ENCODE assay signal across 11 mouse cellular contexts in the genomic region with DNA sequence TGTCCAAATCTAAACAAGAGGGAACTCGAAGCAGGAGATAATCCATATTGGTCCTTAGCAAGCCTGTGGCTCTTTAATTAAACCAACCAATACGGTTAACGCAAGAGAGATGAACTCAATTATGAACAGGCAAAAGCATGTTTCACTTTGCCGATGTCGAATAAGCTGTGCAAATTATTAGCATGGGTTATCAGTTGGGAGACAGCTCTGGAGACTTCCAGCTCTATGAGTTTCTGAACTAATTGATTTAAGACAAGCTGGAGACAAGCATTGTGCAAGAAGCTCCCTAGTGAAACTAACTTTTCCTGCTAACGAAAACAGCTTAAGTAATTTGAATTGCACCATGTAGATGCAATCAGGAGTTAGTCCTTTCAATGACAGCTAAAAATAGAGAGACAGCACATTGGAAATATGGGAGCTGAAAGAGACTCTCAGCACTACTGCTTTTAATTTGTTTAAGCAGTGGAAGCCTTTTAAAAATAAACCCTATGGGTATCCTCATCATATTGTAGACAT.
DNase-seq lines count a peak whose midpoint lies in the region; ATAC-seq lines count a peak whose summit lies in the region.
"Had no signal": no experiment of that assay in that cellular context is flagged by ENCODE, and none has a peak within 500 bp of the region (broad histone marks: within the 10 kb centered on the region; RNA-seq: fewer than 3 reads in every experiment).

No protein-coding gene starts in this region.

- H3K4me3 ChIP-seq in forebrain, embryonic 16.5 days (replicated peaks; ENCODE audit: low read length), result no peak overlapping the region
- no peak overlapping the region for H3K4me3 ChIP-seq in forebrain, embryonic 13.5 days
- H3K4me3 ChIP-seq in kidney, embryonic 15.5 days (replicated peaks), result no peak overlapping the region
- H3K4me3 ChIP-seq in embryonic facial prominence, embryonic 14.5 days (ENCODE audit: low read depth, low read length), result no peak overlapping the region
- H3K4me3 ChIP-seq in liver, embryonic 15.5 days (replicated peaks), result no peak overlapping the region

- DNase-seq in kidney, adult 11 months, result no peak
- peak; percentile 45 for DNase-seq in embryonic facial prominence, embryonic 14.5 days (ENCODE audit: low spot score)
- DNase-seq: adrenal gland, adult 2 months; cerebellum, postnatal 10 days; layer of hippocampus, postnatal 36 days had no signal

- H3K4me1 ChIP-seq in forebrain, embryonic 16.5 days (replicated peaks; ENCODE audit: control insufficient read depth, insufficient read depth, low read length), result no peaks in the 10 kb centered on the region
- H3K4me1 ChIP-seq in forebrain, embryonic 13.5 days, result no peaks in the 10 kb centered on the region
- H3K4me1 ChIP-seq in kidney, embryonic 15.5 days, result peaks cover 10% of the 10 kb centered on the region
- H3K4me1 ChIP-seq in embryonic facial prominence, embryonic 14.5 days (ENCODE audit: control insufficient read depth, insufficient read depth, low read length), result peaks cover 18% of the 10 kb centered on the region
- peaks cover 64% of the 10 kb centered on the region for H3K4me1 ChIP-seq in liver, embryonic 15.5 days (replicated peaks)

- H3K27me3 ChIP-seq in forebrain, embryonic 16.5 days (replicated peaks; ENCODE audit: control insufficient read depth, insufficient read depth, low read length), result no peaks in the 10 kb centered on the region
- H3K27me3 ChIP-seq in forebrain, embryonic 13.5 days, result no peaks in the 10 kb centered on the region
- H3K27me3 ChIP-seq in kidney, embryonic 15.5 days, result no peaks in the 10 kb centered on the region
- no peaks in the 10 kb centered on the region for H3K27me3 ChIP-seq in embryonic facial prominence, embryonic 14.5 days (replicated peaks; ENCODE audit: control insufficient read depth, insufficient read depth, low read length)
- no peaks in the 10 kb centered on the region for H3K27me3 ChIP-seq in liver, embryonic 15.5 days

- no peaks in the 10 kb centered on the region for H3K36me3 ChIP-seq in forebrain, embryonic 16.5 days (ENCODE audit: control insufficient read depth, insufficient read depth)
- H3K36me3 ChIP-seq in forebrain, embryonic 13.5 days (ENCODE audit: poor library complexity, severe bottlenecking), result no peaks in the 10 kb centered on the region
- H3K36me3 ChIP-seq in kidney, embryonic 15.5 days, result no peaks in the 10 kb centered on the region
- no peaks in the 10 kb centered on the region for H3K36me3 ChIP-seq in embryonic facial prominence, embryonic 14.5 days (ENCODE audit: control insufficient read depth, insufficient read depth, low read length)
- no peaks in the 10 kb centered on the region for H3K36me3 ChIP-seq in liver, embryonic 15.5 days (replicated peaks)

- ATAC-seq in forebrain, embryonic 16.5 days, result 0 out of 2 replicates have a peak, but pooled peaks have one; percentile 12
- no peak for ATAC-seq in forebrain, embryonic 13.5 days
- no peak for ATAC-seq in kidney, embryonic 15.5 days (replicated peaks; ENCODE audit: low FRiP score)
- no peak for ATAC-seq in embryonic facial prominence, embryonic 14.5 days (ENCODE audit: low read depth)
- no peak for ATAC-seq in liver, embryonic 15.5 days (ENCODE audit: insufficient read depth)
- ATAC-seq in erythroid progenitor cell, adult 5-6 weeks (replicated peaks; ENCODE audit: low FRiP score, poor library complexity, severe bottlenecking), result no peak
- no peak for ATAC-seq in activated CD4-positive, CD25-positive, alpha-beta regulatory T cell, adult 4 months

- H3K4me2 ChIP-seq in forebrain, embryonic 16.5 days (ENCODE audit: low read length), result no peak overlapping the region
- H3K4me2 ChIP-seq in forebrain, embryonic 13.5 days, result no peak overlapping the region
- peak overlapping the region; percentile 39 for H3K4me2 ChIP-seq in kidney, embryonic 15.5 days
- H3K4me2 ChIP-seq in embryonic facial prominence, embryonic 14.5 days (ENCODE audit: low read depth, low read length), result peak overlapping the region; percentile 32
- peak overlapping the region; percentile 10; the same call in 1 of the 2 replicates for H3K4me2 ChIP-seq in liver, embryonic 15.5 days

- no peaks in the 10 kb centered on the region for H3K9me3 ChIP-seq in forebrain, embryonic 16.5 days (ENCODE audit: control insufficient read depth, low read length)
- H3K9me3 ChIP-seq in forebrain, embryonic 13.5 days (replicated peaks), result no peaks in the 10 kb centered on the region
- no peaks in the 10 kb centered on the region for H3K9me3 ChIP-seq in kidney, embryonic 15.5 days (replicated peaks)
- H3K9me3 ChIP-seq in embryonic facial prominence, embryonic 14.5 days (ENCODE audit: control insufficient read depth, low read length), result no peaks in the 10 kb centered on the region
- no peaks in the 10 kb centered on the region for H3K9me3 ChIP-seq in liver, embryonic 15.5 days (replicated peaks)

- H3K9ac ChIP-seq in forebrain, embryonic 16.5 days (replicated peaks; ENCODE audit: low read depth, low read length), result no peak overlapping the region
- H3K9ac ChIP-seq in forebrain, embryonic 13.5 days, result no peak overlapping the region
- H3K9ac ChIP-seq in kidney, embryonic 15.5 days, result no peak overlapping the region
- H3K9ac ChIP-seq in embryonic facial prominence, embryonic 14.5 days (ENCODE audit: low read depth, low read length), result no peak overlapping the region
- no peak overlapping the region for H3K9ac ChIP-seq in liver, embryonic 15.5 days

- H3K27ac ChIP-seq in forebrain, embryonic 16.5 days (ENCODE audit: low read length), result no peak overlapping the region
- no peak overlapping the region for H3K27ac ChIP-seq in forebrain, embryonic 13.5 days
- H3K27ac ChIP-seq in kidney, embryonic 15.5 days, result no peak overlapping the region
- H3K27ac ChIP-seq in embryonic facial prominence, embryonic 14.5 days (replicated peaks; ENCODE audit: low read depth, low read length), result peak overlapping the region; percentile 76
- peak overlapping the region; percentile 87 for H3K27ac ChIP-seq in liver, embryonic 15.5 days (replicated peaks)

- WGBS in forebrain, embryonic 16.5 days, result 66% methylated on average over 6 of the region's 6 CpGs
- WGBS in forebrain, embryonic 13.5 days, result 68% methylated on average over 6 of the region's 6 CpGs
- WGBS in kidney, embryonic 15.5 days, result 69% methylated on average over 6 of the region's 6 CpGs
- 37% methylated on average over 6 of the region's 6 CpGs for WGBS in embryonic facial prominence, embryonic 14.5 days
- 66% methylated on average over 6 of the region's 6 CpGs for WGBS in liver, embryonic 15.5 days (ENCODE audit: insufficient replicate concordance)

Comparison
In these comparisons a context has a peak if more than half of its experiments do, and no peak if none do; other contexts are left out.
1. H3K27ac ChIP-seq: peak in embryonic facial prominence, embryonic 14.5 days (single experiment) and liver, embryonic 15.5 days (single experiment); none in forebrain, embryonic 16.5 days (single experiment), forebrain, embryonic 13.5 days (single experiment) and kidney, embryonic 15.5 days (single experiment).
2. H3K4me2 ChIP-seq: peak in kidney, embryonic 15.5 days (single experiment), embryonic facial prominence, embryonic 14.5 days (single experiment) and liver, embryonic 15.5 days (single experiment); none in forebrain, embryonic 16.5 days (single experiment) and forebrain, embryonic 13.5 days (single experiment).